Mouse (Mus musculus) liver, adult (tissue): ENCODE measurements around the gene Gm10972.
"Not testable (repeated sequence)": the region's sequence is repeated elsewhere in the genome, so short reads cannot be mapped to it uniquely, and the experiment has no call there.

Source experiments
- GATA4 ChIP-seq: IDR thresholded peaks from 2 replicates; pipeline ENCODE4 v1.6.1; 2014; ENCODE audit warnings: mild to moderate bottlenecking, low read length; ENCODE audit not compliant: insufficient replicate concordance

Gene Gm10972

DNA sequence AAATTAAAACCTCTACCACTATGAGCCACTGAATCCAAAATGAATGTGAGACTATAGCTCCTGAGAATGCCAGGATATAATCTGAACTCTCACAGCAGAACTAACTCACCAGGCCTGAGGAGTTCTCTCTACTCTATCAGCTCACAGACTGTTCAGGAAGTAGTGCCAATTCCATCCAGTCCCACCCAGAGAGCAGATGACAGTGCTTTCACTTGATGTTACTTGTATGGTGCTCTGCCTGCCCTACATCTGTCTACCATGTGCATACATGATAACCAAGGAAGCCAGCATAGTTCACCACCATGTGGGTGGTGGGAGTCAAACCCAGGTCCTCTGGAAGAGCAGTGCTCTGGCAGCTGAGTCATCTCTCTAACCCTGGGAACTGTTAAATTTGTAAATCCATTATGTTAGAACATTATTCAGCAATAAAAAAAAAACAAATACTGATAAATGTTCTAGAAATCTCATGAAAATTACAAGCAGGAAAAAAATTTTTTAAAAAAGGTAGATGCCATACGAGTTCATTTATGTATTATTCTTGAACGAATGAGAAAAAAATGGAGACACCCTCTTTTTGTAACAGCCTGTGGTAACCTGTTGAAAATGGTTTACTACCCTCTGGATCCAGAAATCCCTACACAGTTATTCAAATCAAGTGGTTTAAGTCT is at the start of gene Gm10972:
Gene Gm10972 (plus strand): TSS at position 618 of the 668 bp plus-strand sequence.
- TF ChIP-seq GATA4 = not testable (repeated sequence)

- no peak for TF ChIP-seq GATA4
Observed at GRCm38 (mm10) chr3:94595871-94596287, 47.0 kb upstream of the Gm10972 start.

- TF ChIP-seq GATA4 = no peak
Observed at GRCm38 (mm10) chr3:94597224-94597779, 45.6 kb upstream of the Gm10972 start.

GRCm38 (mm10) chr3:94601959-94602358 is 41.0 kb upstream of the Gm10972 start:
- TF ChIP-seq GATA4 = no peak

DNA sequence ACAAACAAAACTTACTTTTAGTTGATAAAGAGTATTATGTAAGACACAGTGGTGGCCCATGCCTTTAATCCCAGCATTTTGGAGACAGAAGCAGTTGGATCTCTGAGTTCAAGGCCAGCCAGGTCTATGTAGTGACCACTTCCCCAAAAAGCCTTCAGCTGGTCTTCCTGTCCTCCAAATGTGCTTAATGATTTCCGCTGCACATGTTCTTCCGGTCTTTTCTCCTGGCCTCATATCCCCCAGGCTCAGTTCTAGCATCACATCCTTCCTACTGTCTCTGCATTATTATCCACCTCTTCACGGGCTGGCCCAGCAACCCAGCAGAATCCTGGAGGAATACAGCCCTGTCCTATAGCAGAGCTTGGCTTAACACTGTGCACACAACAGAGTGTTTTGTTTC is 33.3 kb upstream of the Gm10972 start:
- no peak for TF ChIP-seq GATA4

GRCm38 (mm10) chr3:94610581-94610980 is 32.3 kb upstream of the Gm10972 start:
- TF ChIP-seq GATA4 = no peak

DNA sequence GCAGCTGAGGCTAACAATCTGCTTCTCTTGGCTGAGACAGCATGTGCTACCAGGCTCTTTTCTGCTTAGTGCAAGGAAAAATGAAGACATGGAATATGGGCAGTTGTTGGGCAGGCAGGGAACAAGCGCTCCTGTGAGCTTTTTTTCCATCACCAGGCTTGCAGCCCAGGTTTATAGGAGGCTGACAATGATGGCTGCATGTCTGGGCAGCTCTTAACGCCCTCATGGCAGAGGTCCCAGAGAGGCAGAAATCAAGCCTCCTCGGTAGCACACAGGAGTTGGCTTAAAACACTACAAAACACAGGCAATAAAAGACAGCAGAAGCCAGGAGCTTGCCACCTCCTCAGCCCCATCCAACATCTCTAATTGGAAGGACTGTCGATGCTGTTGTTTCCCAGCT is 31.6 kb upstream of the Gm10972 start:
- TF ChIP-seq GATA4 = no peak

DNA sequence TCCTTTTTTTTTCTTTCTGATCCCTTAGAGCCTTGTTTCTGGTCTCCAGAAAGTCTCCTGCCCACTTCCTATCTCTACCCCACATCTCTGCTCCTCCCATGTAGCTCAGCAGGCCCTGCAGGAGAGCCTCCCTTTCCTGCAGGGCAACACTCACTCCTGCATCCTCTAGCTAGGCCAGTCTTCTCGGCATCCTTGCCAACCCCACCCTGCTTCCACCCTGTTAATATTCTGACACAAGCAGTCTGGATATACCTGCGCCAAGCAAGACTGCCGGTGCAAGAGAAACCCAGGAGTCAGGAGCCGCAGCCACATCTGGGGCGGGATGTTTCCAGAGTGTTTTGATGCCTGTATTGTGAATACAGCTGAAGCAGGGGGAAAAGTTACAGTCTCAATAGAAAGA is 31.1 kb upstream of the Gm10972 start:
- no peak for TF ChIP-seq GATA4

DNA sequence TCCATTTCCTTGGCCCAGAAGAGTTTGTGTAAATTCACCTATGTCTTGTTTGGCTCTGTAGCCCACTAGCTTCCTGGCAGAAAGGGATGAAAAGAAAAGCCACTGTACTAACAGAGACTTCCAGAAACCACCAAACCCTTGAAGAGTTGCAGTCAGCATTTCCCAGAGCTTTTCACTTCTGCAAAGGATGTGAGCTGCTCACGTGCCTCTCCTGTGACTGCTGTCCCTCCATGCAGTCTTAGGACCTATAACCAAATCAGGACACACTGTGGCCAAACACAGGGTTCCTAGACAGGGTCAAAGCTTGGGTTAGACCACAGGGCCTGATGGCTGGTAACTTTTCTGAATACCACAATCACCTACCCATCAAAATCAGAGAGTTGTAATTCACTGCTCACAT is 30.6 kb upstream of the Gm10972 start:
- TF ChIP-seq GATA4 = no peak

DNA sequence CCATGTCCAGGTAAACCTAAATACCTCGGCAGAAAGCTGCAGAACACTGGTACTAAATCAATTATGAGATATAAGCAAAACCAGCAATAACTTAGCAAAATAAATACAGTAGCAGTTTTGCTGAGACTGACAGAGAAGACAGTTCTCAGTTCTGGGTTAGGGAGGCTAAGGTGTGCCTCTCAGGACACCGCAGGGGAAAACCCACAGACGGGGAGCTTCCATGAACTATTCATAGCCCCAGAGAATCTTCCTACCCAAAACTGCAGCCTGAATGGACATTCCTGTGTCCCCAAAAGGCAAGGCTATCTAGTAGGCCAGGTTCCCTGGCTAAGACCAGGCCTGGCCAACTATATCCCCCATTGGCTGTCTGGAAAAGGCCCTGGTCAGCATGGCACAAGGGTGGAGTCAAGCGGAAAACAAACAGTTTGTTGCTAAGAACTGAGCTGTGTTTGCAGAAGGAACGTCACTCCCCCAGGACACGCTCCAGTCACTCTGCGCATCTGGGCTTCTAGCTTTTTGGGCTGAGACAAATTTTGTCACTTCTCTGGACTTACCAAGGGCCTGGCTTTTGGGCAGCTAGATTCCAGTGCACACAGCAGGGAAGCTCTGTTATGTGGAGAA is 29.5 kb upstream of the Gm10972 start:
- no peak for TF ChIP-seq GATA4

DNA sequence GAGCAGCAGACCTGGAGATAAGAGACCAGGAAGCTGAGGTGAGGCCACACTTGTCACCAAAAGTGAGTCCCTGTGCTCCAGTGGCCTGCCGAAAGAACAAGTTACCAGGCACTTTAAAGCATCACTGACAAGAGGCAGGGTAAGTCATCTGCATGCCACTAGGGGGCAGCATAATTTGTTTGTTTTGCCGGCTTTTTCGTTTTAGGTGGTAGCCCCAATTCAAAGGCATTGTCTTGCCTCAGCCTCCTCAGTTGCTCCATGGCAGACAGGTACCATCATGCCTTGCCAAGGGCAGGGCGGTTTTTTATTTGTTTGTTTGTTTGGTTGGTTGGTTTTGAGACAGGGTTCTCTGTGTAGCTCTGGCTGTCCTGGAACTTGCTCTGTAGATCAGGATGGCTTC is 26.2 kb upstream of the Gm10972 start:
- TF ChIP-seq GATA4 = no peak

- TF ChIP-seq GATA4 = no peak
Observed at GRCm38 (mm10) chr3:94621740-94622507, 21.0 kb upstream of the Gm10972 start.

DNA sequence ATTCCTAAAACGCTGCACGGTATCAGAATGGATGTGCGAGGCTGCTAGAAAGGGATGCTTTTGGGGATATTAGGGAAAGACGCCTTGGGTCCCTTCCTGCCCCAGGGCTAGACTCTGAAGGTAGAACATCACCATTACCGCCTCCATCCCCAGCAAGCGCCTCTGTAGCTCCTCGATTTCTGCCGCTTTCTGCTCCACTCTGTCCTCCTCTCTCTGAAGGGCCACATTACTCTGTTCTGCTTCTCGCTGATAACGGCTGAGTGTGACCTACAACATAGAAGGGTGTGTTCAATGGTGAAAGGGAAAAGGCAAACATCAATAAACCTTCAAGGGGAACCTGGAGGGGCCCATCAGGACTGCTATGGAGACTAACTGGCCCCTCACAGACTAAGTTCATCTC is 20.4 kb upstream of the Gm10972 start:
- no peak for TF ChIP-seq GATA4

GRCm38 (mm10) chr3:94624281-94624680 is 18.6 kb upstream of the Gm10972 start:
- TF ChIP-seq GATA4 = no peak

DNA sequence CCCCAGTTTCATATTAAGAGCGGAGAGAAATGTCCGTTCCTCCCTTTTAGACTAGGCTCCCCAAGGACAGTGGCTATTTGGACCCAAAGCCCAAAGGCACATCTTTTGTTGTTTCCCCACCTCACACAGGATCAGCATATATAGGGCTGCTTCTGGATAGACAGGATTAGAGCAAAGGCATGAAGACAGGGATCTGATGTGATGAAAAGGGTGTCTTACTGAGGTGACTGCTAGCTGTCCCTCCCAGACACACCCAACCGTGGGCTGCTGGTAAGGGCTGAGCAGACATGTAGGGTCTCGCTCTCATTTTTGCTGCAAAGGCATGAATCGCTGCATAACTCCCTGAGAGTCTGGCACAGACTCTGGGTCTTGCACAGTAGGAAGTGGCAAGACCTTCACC is 14.2 kb upstream of the Gm10972 start:
- TF ChIP-seq GATA4 = no peak

GRCm38 (mm10) chr3:94629876-94630275 is 13.0 kb upstream of the Gm10972 start:
- TF ChIP-seq GATA4 = no peak
